In the genomic region with DNA sequence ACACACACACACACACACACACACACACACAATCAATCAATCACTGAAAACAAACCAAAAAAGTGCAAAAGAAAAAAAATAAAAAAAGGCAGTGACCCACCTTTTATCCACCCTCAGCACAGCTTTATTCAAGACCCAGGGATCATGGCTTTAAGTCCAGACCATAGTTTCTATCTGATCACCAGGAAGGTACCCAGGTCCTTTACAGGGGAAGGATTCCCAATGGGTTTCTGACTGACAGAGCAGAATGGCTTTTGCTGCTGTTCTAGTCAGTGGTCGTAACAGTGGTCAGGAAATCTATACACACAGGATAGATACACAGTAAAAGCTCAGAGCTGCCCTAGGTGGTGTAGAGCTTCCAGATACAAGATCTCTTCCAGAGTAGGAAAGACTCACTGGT, we compare ENCODE assay signal across 29 mouse cellular contexts. TPM values are rescaled to one million over a fixed set of nuclear protein-coding genes. Genes with fewer than 3 reads are reported as not detected.
DNase-seq lines count a peak whose midpoint lies in the region; ATAC-seq and TF ChIP-seq lines count a peak whose summit lies in the region.
"Had no signal": no experiment of that assay in that cellular context is flagged by ENCODE, and none has a peak within 500 bp of the region (broad histone marks: within the 10 kb centered on the region; RNA-seq: fewer than 3 reads in every experiment).

No protein-coding gene starts in this region.

- H3K27ac ChIP-seq in intestine, embryonic 14.5 days (ENCODE audit: low read depth), result peak overlapping the region; percentile 43; the same call in 1 of the 2 replicates
- no peak overlapping the region for H3K27ac ChIP-seq in intestine, postnatal 0 days (ENCODE audit: low read depth, low read length)
- peak overlapping the region; percentile 92 for H3K27ac ChIP-seq in kidney, postnatal 0 days
- no peak overlapping the region for H3K27ac ChIP-seq in kidney, adult 2 months (ENCODE audit: insufficient read depth, low read depth, low read length)
- peak overlapping the region; percentile 93 for H3K27ac ChIP-seq in brown adipose tissue, adult 24 weeks (replicated peaks; ENCODE audit: low read depth, low read length)
- H3K27ac ChIP-seq in embryonic facial prominence, embryonic 11.5 days (replicated peaks; ENCODE audit: low read depth, low read length), result no peak overlapping the region
- H3K27ac ChIP-seq: hindbrain, postnatal 0 days; limb, embryonic 13.5 days had no signal

- no peaks in the 10 kb centered on the region for H3K9me3 ChIP-seq in intestine, embryonic 14.5 days (ENCODE audit: control insufficient read depth, low read length)
- no peaks in the 10 kb centered on the region for H3K9me3 ChIP-seq in intestine, postnatal 0 days (ENCODE audit: control insufficient read depth)
- H3K9me3 ChIP-seq in kidney, postnatal 0 days (replicated peaks; ENCODE audit: low read length), result no peaks in the 10 kb centered on the region
- no peaks in the 10 kb centered on the region for H3K9me3 ChIP-seq in embryonic facial prominence, embryonic 11.5 days (replicated peaks; ENCODE audit: control insufficient read depth, low read length)
- H3K9me3 ChIP-seq: limb, embryonic 13.5 days; lung, embryonic 15.5 days had no signal

- no peaks in the 10 kb centered on the region for H3K27me3 ChIP-seq in intestine, embryonic 14.5 days (replicated peaks; ENCODE audit: control insufficient read depth, insufficient read depth, low read length)
- no peaks in the 10 kb centered on the region; the same call in 1 of the 2 replicates for H3K27me3 ChIP-seq in intestine, postnatal 0 days (replicated peaks; ENCODE audit: control insufficient read depth, insufficient read depth, low read length)
- no peaks in the 10 kb centered on the region for H3K27me3 ChIP-seq in kidney, postnatal 0 days (ENCODE audit: insufficient read depth, low read length)
- no peaks in the 10 kb centered on the region for H3K27me3 ChIP-seq in kidney, adult 2 months (replicated peaks; ENCODE audit: control insufficient read depth, insufficient read depth, low read length)
- no peaks in the 10 kb centered on the region for H3K27me3 ChIP-seq in embryonic facial prominence, embryonic 11.5 days (ENCODE audit: control insufficient read depth, insufficient read depth, low read length)
- H3K27me3 ChIP-seq: limb, embryonic 13.5 days; lung, embryonic 15.5 days had no signal

- no peak overlapping the region for H3K4me3 ChIP-seq in intestine, embryonic 14.5 days (ENCODE audit: low read depth, low read length)
- no peak overlapping the region for H3K4me3 ChIP-seq in intestine, postnatal 0 days (ENCODE audit: low read depth, low read length)
- no peak overlapping the region for H3K4me3 ChIP-seq in kidney, postnatal 0 days (replicated peaks; ENCODE audit: low read depth, low read length)
- H3K4me3 ChIP-seq in kidney, adult 2 months (ENCODE audit: insufficient read depth, low read depth, low read length), result no peak overlapping the region
- no peak overlapping the region for H3K4me3 ChIP-seq in brown adipose tissue, adult 24 weeks (ENCODE audit: insufficient read depth, low read depth, low read length)
- no peak overlapping the region for H3K4me3 ChIP-seq in embryonic facial prominence, embryonic 11.5 days (ENCODE audit: low read depth, low read length)
- H3K4me3 ChIP-seq: erythroblast, embryonic 14.5 days; limb, embryonic 13.5 days; lung, embryonic 15.5 days had no signal

- peaks cover 29% of the 10 kb centered on the region for H3K4me1 ChIP-seq in intestine, embryonic 14.5 days (replicated peaks; ENCODE audit: control insufficient read depth, insufficient read depth, low read length)
- H3K4me1 ChIP-seq in intestine, postnatal 0 days (replicated peaks; ENCODE audit: control insufficient read depth, insufficient read depth, low read length), result 0 out of 2 replicates have a peak, but pooled peaks cover 3% of the 10 kb centered on the region
- H3K4me1 ChIP-seq in kidney, postnatal 0 days (replicated peaks; ENCODE audit: insufficient read depth, low read length), result peaks cover 30% of the 10 kb centered on the region
- no peaks in the 10 kb centered on the region; the same call in 1 of the 2 replicates for H3K4me1 ChIP-seq in kidney, adult 2 months (ENCODE audit: control insufficient read depth, insufficient read depth, low read length)
- H3K4me1 ChIP-seq in brown adipose tissue, adult 24 weeks (ENCODE audit: control insufficient read depth, insufficient read depth, insufficient read length, low read length), result peaks cover 49% of the 10 kb centered on the region
- H3K4me1 ChIP-seq in embryonic facial prominence, embryonic 11.5 days (ENCODE audit: control insufficient read depth, insufficient read depth, low read length), result no peaks in the 10 kb centered on the region; the same call in 1 of the 2 replicates

- no peak for DNase-seq in intestine, embryonic 14.5 days (ENCODE audit: low spot score)
- peak; percentile 79 for DNase-seq in kidney, postnatal 0 days (ENCODE audit: low spot score)
- DNase-seq in kidney, adult 2 months, result no peak
- DNase-seq in embryonic facial prominence, embryonic 11.5 days (ENCODE audit: low spot score), result peak; percentile 6
- DNase-seq in thymus, postnatal 4 days, result no peak
- DNase-seq in layer of hippocampus, adult 9-10 months (ENCODE audit: low spot score), result no peak
- DNase-seq: adrenal gland, postnatal 25 days; cerebellum, adult 18-20 months; cerebellum, postnatal 10 days; gastrocnemius, postnatal 10 days; heart, postnatal 14 days; kidney, adult 18-20 months; layer of hippocampus, adult 9-11 months; right cerebral cortex, adult 18-20 months; spleen, adult 18-20 months; thymus, postnatal 25 days had no signal

- H3K36me3 ChIP-seq in intestine, embryonic 14.5 days (ENCODE audit: control insufficient read depth, insufficient read depth, low read length), result no peaks in the 10 kb centered on the region
- H3K36me3 ChIP-seq in intestine, postnatal 0 days (ENCODE audit: control insufficient read depth, insufficient read depth), result no peaks in the 10 kb centered on the region; the same call in 1 of the 2 replicates
- no peaks in the 10 kb centered on the region for H3K36me3 ChIP-seq in kidney, postnatal 0 days (ENCODE audit: insufficient read depth, low read length)
- H3K36me3 ChIP-seq in kidney, adult 2 months (ENCODE audit: control insufficient read depth, insufficient read depth, low read length), result no peaks in the 10 kb centered on the region
- no peaks in the 10 kb centered on the region for H3K36me3 ChIP-seq in embryonic facial prominence, embryonic 11.5 days (replicated peaks; ENCODE audit: control insufficient read depth, insufficient read depth, low read depth, low read length)
- H3K36me3 ChIP-seq: limb, embryonic 13.5 days; lung, embryonic 15.5 days had no signal

- H3K4me2 ChIP-seq in intestine, embryonic 14.5 days (ENCODE audit: low read length), result no peak overlapping the region
- H3K4me2 ChIP-seq in intestine, postnatal 0 days (replicated peaks; ENCODE audit: low read depth), result no peak overlapping the region
- H3K4me2 ChIP-seq in kidney, postnatal 0 days (ENCODE audit: low read length), result no peak overlapping the region
- H3K4me2 ChIP-seq in embryonic facial prominence, embryonic 11.5 days (ENCODE audit: low read depth, low read length), result no peak overlapping the region
- H3K4me2 ChIP-seq: limb, embryonic 13.5 days; liver, embryonic 11.5 days; lung, embryonic 15.5 days; midbrain, embryonic 11.5 days had no signal

- ATAC-seq in intestine, embryonic 14.5 days (replicated peaks; ENCODE audit: low FRiP score, low TSS enrichment, low read depth), result no peak
- no peak for ATAC-seq in intestine, postnatal 0 days
- no peak for ATAC-seq in kidney, postnatal 0 days (replicated peaks; ENCODE audit: low FRiP score, low read depth)
- no peak for ATAC-seq in embryonic facial prominence, embryonic 11.5 days (replicated peaks; ENCODE audit: insufficient number of reproducible peaks, low FRiP score, low TSS enrichment, low read depth)
- ATAC-seq: forebrain, embryonic 16.5 days; hindbrain, postnatal 0 days; midbrain, embryonic 16.5 days had no signal

- no peak overlapping the region for H3K9ac ChIP-seq in intestine, embryonic 14.5 days (ENCODE audit: low read length)
- no peak overlapping the region for H3K9ac ChIP-seq in intestine, postnatal 0 days (ENCODE audit: low read depth, low read length)
- H3K9ac ChIP-seq in kidney, postnatal 0 days (ENCODE audit: low read depth, low read length), result no peak overlapping the region
- H3K9ac ChIP-seq in embryonic facial prominence, embryonic 11.5 days (replicated peaks; ENCODE audit: low read length), result no peak overlapping the region
- H3K9ac ChIP-seq: limb, embryonic 13.5 days; lung, embryonic 15.5 days had no signal

- TF ChIP-seq POLR2A in kidney, adult 2 months (IDR thresholded peaks at IDR 0.05; ENCODE audit: low read depth, low read length), result no peak

- no peak for TF ChIP-seq CTCF in intestine, postnatal 0 days (IDR thresholded peaks at IDR 0.05; ENCODE audit: low read depth)
- no peak for TF ChIP-seq CTCF in kidney, postnatal 0 days (IDR thresholded peaks at IDR 0.05; ENCODE audit: low read depth)
- TF ChIP-seq CTCF in kidney, adult 2 months (conservative IDR thresholded peaks at IDR 0.05; ENCODE audit: insufficient read depth, insufficient read length, low read depth, low read length), result no peak

- 14% methylated on average over 1 of the region's 1 CpGs for WGBS in intestine, embryonic 14.5 days
- 32% methylated on average over 1 of the region's 1 CpGs for WGBS in intestine, postnatal 0 days
- WGBS in kidney, postnatal 0 days, result 0% methylated on average over 1 of the region's 1 CpGs
- WGBS in kidney, adult 2 months, result 43% methylated on average over 1 of the region's 1 CpGs
- 19% methylated on average over 1 of the region's 1 CpGs for WGBS in embryonic facial prominence, embryonic 11.5 days

RNA-seq across cellular contexts. Expression of a gene that starts 7.3 kb away (rescaled TPM):
- polyA plus RNA-seq in intestine, embryonic 14.5 days (2014; fragmentation: Nextera tagmentation; extraction: Ambion mirVana), result 0.14 and 0.36 TPM in 2 replicates
- polyA plus RNA-seq in intestine, postnatal 0 days (2015; fragmentation: Nextera tagmentation; extraction: Ambion mirVana), result 0.07 TPM in 1 of 2 replicates, not detected in the other
- polyA plus RNA-seq in kidney, postnatal 0 days (2015; fragmentation: Nextera tagmentation; extraction: Ambion mirVana), result 0.12 and 0.17 TPM in 2 replicates
- not detected in 2 replicates for polyA plus RNA-seq in kidney, adult 2 months (2012; rRNA removed)
- not detected in 2 replicates for polyA plus RNA-seq in brown adipose tissue, adult 24 weeks (2012; ENCODE audit: insufficient read depth, insufficient read length, missing spikeins)
- 0.11 and 0.15 TPM in 2 replicates for polyA plus RNA-seq in embryonic facial prominence, embryonic 11.5 days (2014; fragmentation: Nextera tagmentation; extraction: Ambion mirVana)
- polyA plus RNA-seq: erythroblast, embryonic 14.5 days; forebrain, embryonic 11.5 days; forebrain, embryonic 16.5 days; liver, embryonic 11.5 days; liver, embryonic 16.5 days; midbrain, embryonic 16.5 days; neural tube, embryonic 14.5 days had no signal

RNA-seq across cellular contexts. Expression of a gene that starts 11.2 kb away (rescaled TPM):
- 152 and 172 TPM in 2 replicates for polyA plus RNA-seq in intestine, embryonic 14.5 days (2014; fragmentation: Nextera tagmentation; extraction: Ambion mirVana)
- polyA plus RNA-seq in intestine, postnatal 0 days (2015; fragmentation: Nextera tagmentation; extraction: Ambion mirVana), result 83.7 and 88.2 TPM in 2 replicates
- 140 and 144 TPM in 2 replicates for polyA plus RNA-seq in kidney, postnatal 0 days (2015; fragmentation: Nextera tagmentation; extraction: Ambion mirVana)
- polyA plus RNA-seq in kidney, adult 2 months (2012; rRNA removed), result 35.2 and 41.5 TPM in 2 replicates
- 88.5 and 109 TPM in 2 replicates for polyA plus RNA-seq in brown adipose tissue, adult 24 weeks (2012; ENCODE audit: insufficient read depth, insufficient read length, missing spikeins)
- polyA plus RNA-seq in embryonic facial prominence, embryonic 11.5 days (2014; fragmentation: Nextera tagmentation; extraction: Ambion mirVana), result 166 and 169 TPM in 2 replicates

RNA-seq across cellular contexts. Expression of a gene that starts 26.5 kb away (rescaled TPM):
- polyA plus RNA-seq in intestine, embryonic 14.5 days (2014; fragmentation: Nextera tagmentation; extraction: Ambion mirVana), result 9.1 and 11.1 TPM in 2 replicates
- 2.1 and 2.3 TPM in 2 replicates for polyA plus RNA-seq in intestine, postnatal 0 days (2015; fragmentation: Nextera tagmentation; extraction: Ambion mirVana)
- 15.6 and 17.8 TPM in 2 replicates for polyA plus RNA-seq in kidney, postnatal 0 days (2015; fragmentation: Nextera tagmentation; extraction: Ambion mirVana)
- 7.7 and 8.0 TPM in 2 replicates for polyA plus RNA-seq in kidney, adult 2 months (2012; rRNA removed)
- 5.5 and 6.6 TPM in 2 replicates for polyA plus RNA-seq in brown adipose tissue, adult 24 weeks (2012; ENCODE audit: insufficient read depth, insufficient read length, missing spikeins)
- 7.4 and 9.0 TPM in 2 replicates for polyA plus RNA-seq in embryonic facial prominence, embryonic 11.5 days (2014; fragmentation: Nextera tagmentation; extraction: Ambion mirVana)

RNA-seq across cellular contexts. Expression of a gene that starts 34.5 kb away (rescaled TPM):
- polyA plus RNA-seq in intestine, embryonic 14.5 days (2014; fragmentation: Nextera tagmentation; extraction: Ambion mirVana), result 79.4 and 79.8 TPM in 2 replicates
- polyA plus RNA-seq in intestine, postnatal 0 days (2015; fragmentation: Nextera tagmentation; extraction: Ambion mirVana), result 60.4 and 62.9 TPM in 2 replicates
- 70.5 and 79.5 TPM in 2 replicates for polyA plus RNA-seq in kidney, postnatal 0 days (2015; fragmentation: Nextera tagmentation; extraction: Ambion mirVana)
- 55.5 and 65.1 TPM in 2 replicates for polyA plus RNA-seq in kidney, adult 2 months (2012; rRNA removed)
- polyA plus RNA-seq in brown adipose tissue, adult 24 weeks (2012; ENCODE audit: insufficient read depth, insufficient read length, missing spikeins), result 30.8 and 38.6 TPM in 2 replicates
- polyA plus RNA-seq in embryonic facial prominence, embryonic 11.5 days (2014; fragmentation: Nextera tagmentation; extraction: Ambion mirVana), result 77.0 and 79.1 TPM in 2 replicates

Comparison
In these comparisons a context has a peak if more than half of its experiments do, and no peak if none do; other contexts are left out.
1. DNase-seq: peak in kidney, postnatal 0 days (single experiment) and embryonic facial prominence, embryonic 11.5 days (single experiment); none in intestine, embryonic 14.5 days (single experiment), kidney, adult 2 months (single experiment), thymus, postnatal 4 days (single experiment) and layer of hippocampus, adult 9-10 months (single experiment).
2. H3K27ac ChIP-seq: peak in intestine, embryonic 14.5 days (single experiment), kidney, postnatal 0 days (single experiment) and brown adipose tissue, adult 24 weeks (single experiment); none in intestine, postnatal 0 days (single experiment), kidney, adult 2 months (single experiment) and embryonic facial prominence, embryonic 11.5 days (single experiment).